Mouse (Mus musculus) heart, embryonic 16.5 days (tissue): ENCODE results near the gene Bcr. TPM values are rescaled to one million over a fixed set of nuclear protein-coding genes. Genes with fewer than 3 reads are reported as not detected.

Experiments used
- ATAC-seq: fragments of 200-750 bp; cut with Nextera tagmentation; replicated peaks from 2 replicates; pipeline ENCODE4 v1.8.0; 2017; ENCODE audit warnings: moderate number of reproducible peaks; ENCODE audit not compliant: insufficient read depth, low FRiP score; ENCODE audit errors: extremely low read depth
- H3K27ac ChIP-seq: fragments of 300-500 bp; sonication (generic); 2 replicates; pipeline ENCODE4 v1.5.1; 2014; ENCODE audit warnings: mild to moderate bottlenecking, low read length, control low read depth, moderate library complexity
- H3K27me3 ChIP-seq: fragments of 300-500 bp; sonication (generic); 2 replicates; pipeline ENCODE4 v1.6.1; 2014; ENCODE audit warnings: low read length, mixed read lengths; ENCODE audit not compliant: control insufficient read depth, insufficient read depth
- H3K36me3 ChIP-seq: fragments of 300-500 bp; sonication (generic); 2 replicates; pipeline ENCODE4 v1.6.1; 2014; ENCODE audit not compliant: control insufficient read depth, insufficient read depth
- H3K4me1 ChIP-seq: fragments of 300-500 bp; sonication (generic); 2 replicates; pipeline ENCODE4 v1.6.1; 2014; ENCODE audit warnings: low read length, mixed read lengths; ENCODE audit not compliant: control insufficient read depth, insufficient read depth
- H3K4me2 ChIP-seq: fragments of 300-500 bp; sonication (generic); 2 replicates; pipeline ENCODE4 v1.6.1; 2014; ENCODE audit warnings: low read depth, mild to moderate bottlenecking, control low read depth, low read length
- H3K4me3 ChIP-seq: fragments of 300-500 bp; sonication (generic); 2 replicates; pipeline ENCODE4 v1.5.1; 2014; ENCODE audit warnings: mild to moderate bottlenecking, control low read depth, low read length
- H3K9ac ChIP-seq: fragments of 300-500 bp; sonication (generic); 2 replicates; pipeline ENCODE4 v1.6.1; 2014; ENCODE audit warnings: low read length, control low read depth
- H3K9me3 ChIP-seq: fragments of 300-500 bp; sonication (generic); replicated peaks from 2 replicates; pipeline ENCODE4 v1.6.1; 2016; ENCODE audit warnings: low read length; ENCODE audit not compliant: control insufficient read depth
- WGBS: fragments of 180-500 bp; shearing (Covaris S2); extraction: QIAGEN DNeasy Blood & Tissue Kit; methylation state at CpG from one replicate; pipeline ENCODE4 v1.1.7; 2014; 5-methylcytosine and 5-hydroxymethylcytosine counted together
- polyA plus RNA-seq: library from polyadenylated mRNA; unstranded; fragments of >200 nt; fragmentation: Nextera tagmentation; extraction: Ambion mirVana; gene quantifications from 2 replicates; pipeline ENCODE4 v1.2.1, GENCODE M21; 2015

Gene Bcr
- polyA plus RNA-seq, 1 experiment from 2014 or later, result 9.8 TPM

- H3K9ac ChIP-seq, result no peak overlapping the region
- H3K36me3 ChIP-seq, result no peaks in the 10 kb centered on the region
- peaks cover 41% of the 10 kb centered on the region for H3K4me1 ChIP-seq
- H3K27me3 ChIP-seq, result no peaks in the 10 kb centered on the region
- H3K27ac ChIP-seq, result no peak overlapping the region
- 86% methylated on average over 3 of the region's 3 CpGs for WGBS
- ATAC-seq, result no peak
- no peaks in the 10 kb centered on the region; the same call in 1 of the 2 replicates for H3K9me3 ChIP-seq
- no peak overlapping the region for H3K4me2 ChIP-seq
- no peak overlapping the region for H3K4me3 ChIP-seq
These were observed 160.3 kb downstream of the Bcr start for GRCm38 (mm10) chr10:75220722-75221121.

GRCm38 (mm10) chr10:75221936-75222610, 161.7 kb downstream of the Bcr start:
- H3K27me3 ChIP-seq, result no peaks in the 10 kb centered on the region
- no peak overlapping the region for H3K4me3 ChIP-seq
- H3K27ac ChIP-seq, result peak overlapping the region; percentile 52
- H3K36me3 ChIP-seq, result no peaks in the 10 kb centered on the region
- H3K9me3 ChIP-seq, result no peaks in the 10 kb centered on the region; the same call in 1 of the 2 replicates
- no peak for ATAC-seq
- no peak overlapping the region; the same call in 1 of the 2 replicates for H3K9ac ChIP-seq
- WGBS, result 45% methylated on average over 4 of the region's 4 CpGs
- no peak overlapping the region for H3K4me2 ChIP-seq
- H3K4me1 ChIP-seq, result peaks cover 41% of the 10 kb centered on the region

GRCm38 (mm10) chr10:75222611-75222998, 162.2 kb downstream of the Bcr start:
- WGBS, result 61% methylated on average over 5 of the region's 5 CpGs
- Histone ChIP-seq H3K27me3 (no peaks in the 10 kb centered on the region), H3K4me1 (peaks cover 41% of the 10 kb centered on the region), H3K27ac (peak overlapping the region; percentile 52), H3K4me2 (no peak overlapping the region), H3K9ac (no peak overlapping the region), H3K9me3 (no peaks in the 10 kb centered on the region; the same call in 1 of the 2 replicates), H3K36me3 (no peaks in the 10 kb centered on the region), H3K4me3 (no peak overlapping the region)
- ATAC-seq, result no peak

- Histone ChIP-seq H3K36me3 (no peaks in the 10 kb centered on the region; the same call in 1 of the 2 replicates), H3K27ac (no peak overlapping the region), H3K4me3 (no peak overlapping the region), H3K4me2 (no peak overlapping the region), H3K9me3 (no peaks in the 10 kb centered on the region; the same call in 1 of the 2 replicates), H3K4me1 (peaks cover 39% of the 10 kb centered on the region), H3K9ac (peak overlapping the region; percentile 20; the same call in 1 of the 2 replicates), H3K27me3 (no peaks in the 10 kb centered on the region)
- no peak for ATAC-seq
- 54% methylated on average over 3 of the region's 3 CpGs for WGBS
These were observed 163.8 kb downstream of the Bcr start for GRCm38 (mm10) chr10:75224154-75224553.

GRCm38 (mm10) chr10:75224630-75225029, 164.2 kb downstream of the Bcr start:
- Histone ChIP-seq H3K4me1 (peaks cover 35% of the 10 kb centered on the region), H3K4me2 (no peak overlapping the region), H3K9ac (no peak overlapping the region), H3K36me3 (no peaks in the 10 kb centered on the region; the same call in 1 of the 2 replicates), H3K27me3 (no peaks in the 10 kb centered on the region), H3K9me3 (no peaks in the 10 kb centered on the region; the same call in 1 of the 2 replicates), H3K4me3 (no peak overlapping the region), H3K27ac (no peak overlapping the region)
- WGBS, result no CpG with 5 or more reads among the region's 2 CpGs
- no peak for ATAC-seq

- Histone ChIP-seq H3K4me1 (peaks cover 16% of the 10 kb centered on the region), H3K9me3 (no peaks in the 10 kb centered on the region), H3K9ac (no peak overlapping the region), H3K4me2 (no peak overlapping the region), H3K36me3 (peaks cover 6% of the 10 kb centered on the region; the same call in 1 of the 2 replicates), H3K27me3 (no peaks in the 10 kb centered on the region), H3K27ac (no peak overlapping the region), H3K4me3 (no peak overlapping the region)
- no peak for ATAC-seq
- WGBS, result 77% methylated on average over 3 of the region's 3 CpGs
These were observed 167.0 kb downstream of the Bcr start for GRCm38 (mm10) chr10:75227381-75227780.

- WGBS, result 75% methylated on average over 4 of the region's 4 CpGs
- peaks cover 13% of the 10 kb centered on the region for H3K36me3 ChIP-seq
- no peak overlapping the region for H3K4me2 ChIP-seq
- no peaks in the 10 kb centered on the region for H3K9me3 ChIP-seq
- no peak overlapping the region for H3K27ac ChIP-seq
- H3K4me3 ChIP-seq, result no peak overlapping the region
- H3K4me1 ChIP-seq, result 0 out of 2 replicates have a peak, but pooled peaks cover 2% of the 10 kb centered on the region
- no peak for ATAC-seq
- no peaks in the 10 kb centered on the region for H3K27me3 ChIP-seq
- H3K9ac ChIP-seq, result no peak overlapping the region
These were observed 170.2 kb downstream of the Bcr start for GRCm38 (mm10) chr10:75230572-75230971.

- no peak for ATAC-seq
- WGBS, result 89% methylated on average over 1 of the region's 1 CpGs
- Histone ChIP-seq H3K9me3 (no peaks in the 10 kb centered on the region), H3K27me3 (no peaks in the 10 kb centered on the region), H3K27ac (no peak overlapping the region), H3K4me1 (0 out of 2 replicates have a peak, but pooled peaks cover 2% of the 10 kb centered on the region), H3K4me2 (no peak overlapping the region), H3K36me3 (peaks cover 13% of the 10 kb centered on the region), H3K9ac (no peak overlapping the region), H3K4me3 (no peak overlapping the region)
These were observed 171.5 kb downstream of the Bcr start for GRCm38 (mm10) chr10:75231876-75232275.

- H3K36me3 ChIP-seq, result peaks cover 13% of the 10 kb centered on the region
- no peak overlapping the region for H3K9ac ChIP-seq
- no peak overlapping the region for H3K27ac ChIP-seq
- H3K4me2 ChIP-seq, result no peak overlapping the region
- no peak for ATAC-seq
- no peaks in the 10 kb centered on the region for H3K27me3 ChIP-seq
- no peak overlapping the region for H3K4me3 ChIP-seq
- H3K4me1 ChIP-seq, result 0 out of 2 replicates have a peak, but pooled peaks cover 2% of the 10 kb centered on the region
- H3K9me3 ChIP-seq, result no peaks in the 10 kb centered on the region
- 88% methylated on average over 4 of the region's 4 CpGs for WGBS
These were observed 172.3 kb downstream of the Bcr start for GRCm38 (mm10) chr10:75232612-75233155.
